Mouse (Mus musculus) megakaryocyte, embryonic 14.5 days (primary cell): Measurements from ENCODE around the gene Tpra1.

Experiments
- FLI1 ChIP-seq: IDR thresholded peaks from 2 replicates; pipeline ENCODE4 v1.6.1; 2012; ENCODE audit warnings: low read length, inconsistent platforms, mixed read lengths
- GATA1 ChIP-seq: IDR thresholded peaks from 3 replicates; pipeline ENCODE4 v1.6.1; 2012; ENCODE audit warnings: mixed read lengths, low read length, inconsistent platforms, borderline replicate concordance

- TF ChIP-seq GATA1 (no peak), FLI1 (no peak)
Measured at GRCm38 (mm10) chr6:88939281-88940089, 37.4 kb downstream of the Tpra1 start.
